Mouse (Mus musculus): ENCODE results near the gene Pde4c. TPM values are rescaled to one million over a fixed set of nuclear protein-coding genes. Genes with fewer than 3 reads are reported as not detected.
A peak's percentile ranks its signal among the peaks of the same experiment; 100 is the strongest.

Gene Pde4c
- total RNA-seq, 1 experiment from 2014 or later: 2.4 TPM

DNA sequence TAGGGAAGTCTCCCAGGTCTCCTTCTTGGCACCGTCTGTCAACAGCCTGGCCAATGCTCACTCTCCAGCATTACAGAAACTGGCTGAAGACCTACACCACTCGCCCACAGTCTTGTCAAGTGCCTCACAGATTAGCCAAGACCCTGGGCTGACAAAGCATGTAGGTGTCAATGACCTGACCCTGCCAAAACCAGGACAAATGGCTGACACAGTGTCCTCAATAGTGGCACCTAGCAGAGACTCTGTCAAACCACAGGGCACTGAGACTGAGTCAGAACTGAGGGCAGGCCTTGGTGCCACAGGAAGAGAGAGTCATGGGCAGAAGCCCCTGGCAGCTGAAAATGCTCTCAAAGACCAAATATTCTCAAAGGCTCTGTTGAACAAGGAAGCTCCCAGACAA lies 8.4 kb upstream of the Pde4c start:
- no peak for ATAC-seq (ENCODE audit: extremely low read depth, insufficient number of reproducible peaks, low FRiP score, poor library complexity, severe bottlenecking)

- no peak for ATAC-seq (ENCODE audit: extremely low read depth, insufficient number of reproducible peaks, low FRiP score, poor library complexity, severe bottlenecking)
These were observed 6.8 kb upstream of the Pde4c start for GRCm38 (mm10) chr8:70716521-70717400.

- ATAC-seq (ENCODE audit: extremely low read depth, insufficient number of reproducible peaks, low FRiP score, poor library complexity, severe bottlenecking): peak; percentile 54
These were observed 5.2 kb upstream of the Pde4c start, which contains the start of gene Gm3336 for GRCm38 (mm10) chr8:70718297-70718696. Gene Gm3336 (plus strand): TSS chr8:70718543.

- peak; percentile 4; the same call in 1 of the 2 replicates for ATAC-seq (ENCODE audit: extremely low read depth, insufficient number of reproducible peaks, low FRiP score, poor library complexity, severe bottlenecking)
These were observed 3.7 kb upstream of the Pde4c start for GRCm38 (mm10) chr8:70719796-70720270.

DNA sequence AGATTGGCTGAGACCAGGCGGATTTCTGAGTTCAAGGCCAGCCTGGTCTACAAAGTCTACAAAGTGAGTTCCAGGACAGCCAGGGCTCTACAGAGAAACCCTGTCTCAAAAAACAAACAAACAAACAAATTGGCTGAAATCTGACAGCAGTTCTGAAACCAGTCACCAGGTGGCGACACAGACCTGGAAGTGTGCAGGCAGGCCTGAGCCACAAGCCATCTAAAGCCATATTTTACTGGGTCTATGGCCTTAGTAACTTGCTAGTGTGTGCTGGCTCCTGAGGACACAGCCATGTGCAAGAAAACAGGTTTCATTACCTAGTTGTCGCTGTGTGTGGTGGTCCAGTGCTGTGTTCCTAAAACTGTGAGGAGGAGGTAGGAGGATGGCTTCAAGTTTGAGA lies 2.8 kb upstream of the Pde4c start:
- ATAC-seq (ENCODE audit: extremely low read depth, insufficient number of reproducible peaks, low FRiP score, poor library complexity, severe bottlenecking): peak; percentile 65

DNA sequence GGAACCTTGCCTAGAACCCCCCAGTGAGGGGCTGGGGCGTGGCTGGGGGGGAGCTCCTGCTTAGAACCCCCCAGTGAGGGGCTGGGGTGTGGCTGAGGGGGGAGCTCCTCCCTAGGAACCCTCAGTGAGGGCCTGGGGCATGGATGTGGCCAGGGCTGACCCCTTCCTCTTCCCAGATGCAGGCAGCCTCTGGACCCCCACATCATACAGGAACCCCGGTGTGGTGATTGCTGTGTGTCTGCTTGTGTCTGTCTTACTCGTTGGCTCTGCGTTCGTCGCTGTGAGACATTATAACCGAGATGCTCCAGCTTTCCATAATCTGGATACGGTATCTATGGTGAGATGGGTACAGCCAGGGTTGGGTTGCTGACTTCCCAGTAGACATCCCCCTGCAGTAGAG lies 1.9 kb upstream of the Pde4c start:
- no peak for ATAC-seq (ENCODE audit: extremely low read depth, insufficient number of reproducible peaks, low FRiP score, poor library complexity, severe bottlenecking)

- no peak for ATAC-seq (ENCODE audit: extremely low read depth, insufficient number of reproducible peaks, low FRiP score, poor library complexity, severe bottlenecking)
These were observed 696 bp downstream of the Pde4c start for GRCm38 (mm10) chr8:70724216-70724615.

- no peak for ATAC-seq (ENCODE audit: extremely low read depth, insufficient number of reproducible peaks, low FRiP score, poor library complexity, severe bottlenecking)
These were observed 2.4 kb downstream of the Pde4c start for GRCm38 (mm10) chr8:70725792-70726447.

DNA sequence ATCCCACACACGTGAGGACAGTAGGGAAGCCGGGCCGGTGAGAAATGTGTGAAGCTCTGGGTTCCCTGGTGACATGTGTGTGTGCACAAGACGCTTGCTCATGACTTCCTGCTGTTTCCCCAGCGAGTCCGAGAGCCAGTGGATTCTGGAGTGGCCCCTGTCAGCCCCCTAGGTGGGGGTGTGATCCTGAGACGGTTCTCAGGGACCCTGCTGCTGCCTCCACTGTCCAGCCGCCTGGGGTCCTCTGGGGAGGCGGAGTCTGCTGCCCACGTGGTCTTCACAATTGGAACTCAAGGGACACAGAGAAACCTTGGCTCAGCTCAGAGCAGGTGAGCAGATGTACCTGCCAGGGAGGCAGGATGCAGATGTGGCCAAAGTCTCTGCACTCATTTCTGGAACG lies 3.2 kb downstream of the Pde4c start:
- ATAC-seq (ENCODE audit: extremely low read depth, insufficient number of reproducible peaks, low FRiP score, poor library complexity, severe bottlenecking): no peak

GRCm38 (mm10) chr8:70729808-70730475 lies 6.4 kb downstream of the Pde4c start:
- peak; percentile 75 for ATAC-seq (ENCODE audit: extremely low read depth, insufficient number of reproducible peaks, low FRiP score, poor library complexity, severe bottlenecking)

DNA sequence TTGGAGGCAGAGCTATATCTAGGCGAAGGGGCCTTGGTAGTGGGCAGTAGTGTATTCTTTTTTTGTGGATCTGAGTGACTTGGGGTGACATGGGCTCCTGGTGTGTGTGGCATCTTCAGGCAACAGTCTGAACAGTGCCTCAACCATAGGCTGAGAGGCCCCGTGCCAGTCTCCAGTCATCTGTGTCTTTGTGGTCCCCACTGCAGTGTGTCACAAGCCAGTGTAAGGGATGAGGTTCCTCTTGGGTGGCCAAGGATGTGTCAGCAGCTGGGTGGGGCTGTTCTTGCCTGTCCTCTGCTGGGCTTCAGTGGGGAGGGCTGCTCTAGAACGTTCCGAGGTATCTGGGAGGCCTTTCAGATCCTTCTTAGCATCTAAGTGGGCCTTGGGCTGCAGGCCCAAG lies 7.4 kb downstream of the Pde4c start:
- peak; percentile 74 for ATAC-seq (ENCODE audit: extremely low read depth, insufficient number of reproducible peaks, low FRiP score, poor library complexity, severe bottlenecking)

GRCm38 (mm10) chr8:70737705-70738104 lies 14.2 kb downstream of the Pde4c start:
- no peak for ATAC-seq (ENCODE audit: extremely low read depth, insufficient number of reproducible peaks, low FRiP score, poor library complexity, severe bottlenecking)

GRCm38 (mm10) chr8:70738211-70738610 lies 14.7 kb downstream of the Pde4c start:
- ATAC-seq (ENCODE audit: extremely low read depth, insufficient number of reproducible peaks, low FRiP score, poor library complexity, severe bottlenecking): no peak

- ATAC-seq (ENCODE audit: extremely low read depth, insufficient number of reproducible peaks, low FRiP score, poor library complexity, severe bottlenecking): no peak
These were observed 18.1 kb downstream of the Pde4c start for GRCm38 (mm10) chr8:70741661-70742060.

DNA sequence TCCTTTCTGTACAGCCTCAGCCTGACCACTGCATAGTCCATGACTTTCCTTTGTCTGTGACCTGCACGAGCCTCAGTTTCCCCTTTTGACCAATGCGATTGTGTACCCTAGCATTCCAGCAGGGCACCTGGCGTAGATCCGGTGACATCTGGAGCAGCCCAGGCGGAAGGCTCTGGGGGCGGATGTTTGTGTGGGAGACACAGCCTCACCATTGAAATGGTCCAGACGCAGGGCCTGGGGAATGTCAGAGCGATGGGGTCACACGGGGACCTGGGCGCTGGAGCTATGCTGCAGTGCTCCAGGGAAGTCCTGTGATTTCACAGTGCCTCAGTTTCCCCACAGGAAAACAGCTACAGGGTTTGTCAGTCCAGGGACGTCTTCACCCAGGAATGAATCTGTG lies 18.7 kb downstream of the Pde4c start:
- ATAC-seq (ENCODE audit: extremely low read depth, insufficient number of reproducible peaks, low FRiP score, poor library complexity, severe bottlenecking): no peak

- no peak for ATAC-seq (ENCODE audit: extremely low read depth, insufficient number of reproducible peaks, low FRiP score, poor library complexity, severe bottlenecking)
These were observed 19.6 kb downstream of the Pde4c start for GRCm38 (mm10) chr8:70742981-70743655.

DNA sequence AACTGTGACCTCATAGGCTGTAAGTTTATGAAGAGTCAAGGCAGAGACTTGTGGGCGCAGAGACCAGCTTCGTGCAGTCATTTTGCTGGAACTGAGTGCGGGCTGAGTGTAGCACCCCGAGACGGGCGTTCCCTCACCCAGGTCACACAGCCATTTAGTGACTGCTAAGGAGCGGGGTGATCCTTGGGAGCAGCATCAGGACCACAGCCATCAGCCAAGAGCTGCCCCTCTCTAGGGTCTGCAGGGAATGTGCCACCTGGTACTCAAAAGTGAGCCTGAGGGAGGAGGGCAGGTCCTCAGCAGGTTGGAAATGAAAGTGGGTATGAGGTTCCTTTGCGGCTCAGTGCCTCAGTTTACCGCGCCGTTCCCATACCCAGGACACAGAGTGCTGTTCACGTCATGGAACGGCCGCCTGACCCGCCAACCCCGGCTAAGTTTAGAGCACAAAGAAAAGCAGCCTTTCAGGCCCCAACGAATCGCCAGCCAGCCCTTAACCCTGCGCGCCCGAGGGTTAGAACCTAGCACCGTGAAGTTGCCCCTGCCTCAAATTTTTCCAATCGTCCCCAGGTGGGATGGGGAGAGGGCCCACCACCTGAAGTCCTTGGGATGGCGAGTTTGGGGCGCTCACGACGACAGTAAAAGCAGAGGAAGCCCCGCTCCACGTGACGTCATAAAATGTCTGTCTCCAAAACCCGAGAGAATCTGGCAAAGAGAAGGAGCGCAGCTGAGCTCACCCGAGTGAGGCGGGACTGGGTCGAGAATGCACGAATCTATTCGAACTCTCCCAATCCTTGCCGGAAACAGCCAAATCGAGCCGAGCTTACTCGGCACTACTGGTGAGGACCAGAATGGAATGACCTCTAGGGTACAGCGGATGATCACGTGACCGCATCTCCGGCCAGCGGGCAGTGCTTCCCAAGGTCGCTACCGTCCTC lies 20.4 kb downstream of the Pde4c start:
- ATAC-seq (ENCODE audit: extremely low read depth, insufficient number of reproducible peaks, low FRiP score, poor library complexity, severe bottlenecking): no peak; the same call in 1 of the 2 replicates

GRCm38 (mm10) chr8:70744806-70745205 lies 21.3 kb downstream of the Pde4c start:
- ATAC-seq (ENCODE audit: extremely low read depth, insufficient number of reproducible peaks, low FRiP score, poor library complexity, severe bottlenecking): peak; percentile 10; the same call in 1 of the 2 replicates

Data from neutrophil, adult 5-6 weeks (primary cell).